Mouse (Mus musculus) erythroid progenitor cell, adult 5-6 weeks (primary cell): ENCODE results near the gene Gm42715. TPM values are rescaled to one million over a fixed set of nuclear protein-coding genes. Genes with fewer than 3 reads are reported as not detected.
"Not testable (repeated sequence)": the region's sequence is repeated elsewhere in the genome, so short reads cannot be mapped to it uniquely, and the experiment has no call there.

Experiments
- ATAC-seq: replicated peaks from 2 replicates; pipeline ENCODE4 v1.8.0; 2016; ENCODE audit warnings: moderate number of reproducible peaks, mild to moderate bottlenecking, moderate TSS enrichment, inconsistent platforms; ENCODE audit not compliant: poor library complexity, low FRiP score, severe bottlenecking
- total RNA-seq, 2 experiments: library from RNA; stranded (forward) in 1 of 2; stranded (reverse) in 1 of 2; fragments of 150-400 nt in 1 of 2; fragments of 186-747, 209-891 nt in 1 of 2; gene quantifications; 2 replicates each; pipeline versions ENCODE4 v1.2.3 to v1.2.4; 2015 to 2017; ENCODE audit warnings: low replicate concordance in 2 of 2

The Gm42715 gene
- total RNA-seq, 2 experiments from 2014 or later: 45.8 to 58.7 TPM

DNA sequence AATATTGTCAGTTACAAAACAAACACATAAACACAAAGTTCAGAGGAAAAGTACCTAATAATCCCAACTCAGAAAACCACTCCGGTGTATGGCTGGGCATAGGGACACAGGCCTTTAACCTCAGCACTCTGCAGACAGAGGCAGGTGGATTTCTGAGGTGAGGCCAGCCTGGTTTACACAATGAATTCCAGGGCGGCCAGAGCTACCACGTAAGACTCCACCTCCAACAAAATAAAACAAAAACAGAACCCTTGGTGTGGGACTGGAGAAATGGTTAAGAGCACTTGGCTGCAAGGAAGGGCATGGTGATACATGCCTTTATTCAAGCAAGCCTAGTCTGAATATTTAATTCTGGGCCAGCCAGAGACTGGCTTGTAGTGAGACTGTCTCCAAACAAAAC, 27.5 kb upstream of the Gm42715 start:
- ATAC-seq: no peak

DNA sequence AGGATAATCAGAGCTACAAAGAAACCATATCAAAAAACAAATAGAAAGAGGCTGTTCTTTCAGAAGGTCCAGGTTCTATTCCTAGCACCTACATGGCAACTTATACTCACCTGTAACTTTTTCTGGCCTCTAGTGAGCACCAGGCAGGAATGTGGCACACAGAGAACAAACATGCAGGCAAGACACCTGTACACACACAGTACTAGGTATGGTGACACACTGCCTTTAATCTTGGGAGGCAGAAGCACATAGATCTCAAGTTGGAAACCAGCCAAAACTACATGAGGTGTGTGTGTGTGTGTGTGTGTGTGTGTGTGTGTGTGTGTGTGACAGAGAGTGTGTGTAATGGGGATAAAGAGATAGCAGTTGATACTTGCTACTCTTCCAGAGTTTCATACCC, 24.7 kb upstream of the Gm42715 start:
- ATAC-seq: no peak

- no peak for ATAC-seq
Measured at GRCm38 (mm10) chr7:127497382-127497781, 22.0 kb upstream of the Gm42715 start.

- no peak for ATAC-seq
Measured at GRCm38 (mm10) chr7:127498407-127498806, 21.0 kb upstream of the Gm42715 start.

- ATAC-seq: no peak
Measured at GRCm38 (mm10) chr7:127508291-127508690, 11.1 kb upstream of the Gm42715 start.

- ATAC-seq: not testable (repeated sequence)
Measured at GRCm38 (mm10) chr7:127509830-127510229, 9.6 kb upstream of the Gm42715 start.

GRCm38 (mm10) chr7:127511241-127511640, 8.1 kb upstream of the Gm42715 start:
- ATAC-seq: no peak

- peak; percentile 96 for ATAC-seq
Measured at GRCm38 (mm10) chr7:127511808-127512230, 7.6 kb upstream of the Gm42715 start, which contains the start of gene Srcap. Gene Srcap, plus strand, starts transcription at chr7:127511983.

- peak; percentile 82 for ATAC-seq
Measured at GRCm38 (mm10) chr7:127512231-127513015, 7.0 kb upstream of the Gm42715 start.

GRCm38 (mm10) chr7:127513016-127513390, 6.4 kb upstream of the Gm42715 start:
- ATAC-seq: no peak

DNA sequence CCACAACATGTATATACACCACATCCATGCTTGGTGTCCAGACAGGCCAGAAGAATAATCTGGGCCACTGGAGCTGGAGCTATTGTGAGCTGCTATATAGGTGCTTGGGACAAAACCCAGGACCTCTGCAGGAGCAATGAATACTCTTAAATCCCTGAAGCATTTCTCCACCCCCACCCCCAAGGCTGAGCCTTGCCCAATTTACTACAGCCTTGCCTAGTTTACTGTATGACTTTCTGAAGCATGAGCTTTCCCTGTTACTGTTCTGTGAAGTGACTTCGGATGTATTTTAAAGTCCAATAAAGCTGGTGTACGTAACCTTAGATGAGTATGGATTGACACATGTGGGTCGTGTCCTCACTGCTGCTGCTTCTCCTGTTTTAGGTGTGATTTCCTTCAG, 5.6 kb upstream of the Gm42715 start:
- no peak for ATAC-seq

DNA sequence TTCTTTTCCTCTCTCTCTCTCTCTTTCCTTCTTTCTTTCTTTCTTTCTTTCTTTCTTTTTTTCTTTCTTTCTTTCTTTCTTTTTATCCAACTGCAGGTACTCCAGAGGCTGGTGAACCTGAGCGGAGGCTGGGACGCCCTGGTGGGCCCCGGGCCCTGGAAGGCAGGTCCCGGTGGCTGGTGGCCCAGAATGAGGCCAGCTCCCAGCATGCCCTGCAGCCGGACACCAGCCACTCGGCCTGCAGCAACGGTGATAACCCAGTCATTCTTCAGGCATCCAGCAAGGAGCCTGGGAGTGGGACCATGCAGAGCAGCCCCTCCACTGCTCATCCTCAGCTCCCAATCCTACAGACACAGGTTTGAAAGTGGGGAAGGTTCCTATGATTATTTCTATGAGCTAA, 3.5 kb upstream of the Gm42715 start:
- ATAC-seq: no peak

GRCm38 (mm10) chr7:127516344-127516743, 3.0 kb upstream of the Gm42715 start:
- no peak for ATAC-seq

DNA sequence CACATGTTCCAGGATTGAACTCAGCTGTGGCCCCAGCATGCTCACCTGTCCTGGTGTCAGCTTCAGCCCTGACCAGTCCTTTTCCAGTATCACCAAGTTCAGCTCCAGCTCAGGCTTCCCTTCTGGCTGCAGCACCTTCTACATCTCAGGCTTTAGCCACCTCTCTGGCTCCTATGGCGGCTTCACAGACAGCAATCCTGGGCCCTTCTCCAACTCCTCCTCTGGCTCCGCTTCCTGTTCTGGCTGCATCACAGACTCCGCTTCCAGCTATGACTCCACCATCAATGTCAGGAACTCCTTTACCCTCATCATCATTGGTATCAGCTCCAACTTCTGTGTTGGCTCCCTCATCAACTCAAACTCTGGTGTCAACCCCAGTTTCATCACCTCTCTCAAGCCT, 22.3 kb downstream of the Gm42715 start:
- no peak for ATAC-seq

DNA sequence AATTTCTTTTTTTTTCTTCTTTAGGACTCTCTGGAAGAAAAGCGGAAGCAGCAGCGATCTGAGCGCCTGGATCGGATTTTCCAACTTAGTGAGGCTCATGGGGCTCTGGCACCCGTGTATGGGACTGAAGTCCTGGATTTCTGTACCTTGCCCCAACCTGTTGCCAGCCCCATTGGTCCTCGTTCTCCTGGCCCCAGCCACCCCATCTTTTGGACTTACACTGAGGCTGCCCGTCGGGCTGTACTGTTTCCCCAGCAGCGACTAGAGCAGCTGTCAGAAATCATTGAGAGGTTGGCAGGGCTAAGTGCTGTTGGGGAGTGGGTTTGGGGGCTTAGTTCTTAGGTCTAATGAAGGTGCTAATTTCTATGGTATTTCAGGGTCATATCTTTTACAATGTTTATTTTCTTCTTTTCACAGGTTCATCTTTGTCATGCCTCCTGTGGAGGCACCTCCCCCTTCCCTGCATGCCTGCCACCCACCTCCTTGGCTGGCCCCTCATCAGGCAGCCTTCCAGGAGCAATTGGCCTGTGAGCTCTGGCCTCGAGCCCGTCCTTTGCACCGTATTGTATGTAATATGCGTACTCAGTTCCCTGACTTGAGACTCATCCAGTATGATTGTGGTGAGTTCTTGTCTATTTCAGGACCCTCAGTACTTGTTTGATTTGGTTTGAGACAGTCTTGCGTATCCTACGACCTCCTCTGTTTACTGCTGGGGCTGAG, 29.9 kb downstream of the Gm42715 start:
- no peak for ATAC-seq

GRCm38 (mm10) chr7:127551558-127551957, 32.2 kb downstream of the Gm42715 start:
- no peak for ATAC-seq

GRCm38 (mm10) chr7:127560580-127560979, 41.2 kb downstream of the Gm42715 start:
- no peak for ATAC-seq

- ATAC-seq: 0 out of 2 replicates have a peak, but pooled peaks have one; percentile 23
Measured at GRCm38 (mm10) chr7:127561340-127561858, 42.0 kb downstream of the Gm42715 start, which contains the start of gene Tmem265. Gene Tmem265, plus strand, starts transcription at chr7:127561390.

- ATAC-seq: no peak
Measured at GRCm38 (mm10) chr7:127564381-127565150, 45.2 kb downstream of the Gm42715 start.

GRCm38 (mm10) chr7:127572895-127573471, 53.6 kb downstream of the Gm42715 start, which contains the start of gene Phkg2:
Gene Phkg2, plus strand, starts transcription at chr7:127573340.
- ATAC-seq: peak; percentile 99
